Mouse (Mus musculus) myocyte (in vitro differentiated cells): Measurements from ENCODE around the gene Dpp4. TPM values are rescaled to one million over a fixed set of nuclear protein-coding genes. Genes with fewer than 3 reads are reported as not detected.

Experiments
- H3K27me3 ChIP-seq: one replicate; pipeline ENCODE4 v1.6.1; 2011; ENCODE audit not compliant: control insufficient read depth, insufficient read depth, insufficient read length
- H3K36me3 ChIP-seq: one replicate; pipeline ENCODE4 v1.6.1; 2011; ENCODE audit not compliant: control insufficient read depth, insufficient read depth
- H3K4me2 ChIP-seq: one replicate; pipeline ENCODE4 v1.6.1; 2011; ENCODE audit warnings: low read depth, control low read depth
- H3K4me3 ChIP-seq: one replicate; pipeline ENCODE4 v1.5.1; 2011; ENCODE audit warnings: mild to moderate bottlenecking, control low read depth, moderate library complexity
- H3K79me2 ChIP-seq: one replicate; pipeline ENCODE4 v1.6.1; 2011; ENCODE audit not compliant: control insufficient read depth, insufficient read depth
- H3ac ChIP-seq: one replicate; pipeline ENCODE4 v1.6.1; 2011; ENCODE audit not compliant: control insufficient read depth, insufficient read length
- CEBPB ChIP-seq: IDR thresholded peaks from 2 replicates; pipeline ENCODE4 v1.6.1; 2011; ENCODE audit warnings: mild to moderate bottlenecking, moderate library complexity; ENCODE audit not compliant: poor library complexity, insufficient read depth, severe bottlenecking
- E2F4 ChIP-seq: IDR thresholded peaks from one replicate; pipeline ENCODE4 v1.6.1; 2011; ENCODE audit warnings: mild to moderate bottlenecking, control low read depth, moderate library complexity; ENCODE audit not compliant: insufficient read depth
- MAX ChIP-seq: IDR thresholded peaks from one replicate; pipeline ENCODE4 v1.6.1; 2011; ENCODE audit warnings: low read depth, mild to moderate bottlenecking, control low read depth
- MYOD1 ChIP-seq, 3 experiments: IDR thresholded peaks; one replicate each; pipeline ENCODE4 v1.6.1; 2011; ENCODE audit warnings: control low read depth in 2 of 3, low read depth in 2 of 3, mild to moderate bottlenecking in 2 of 3, moderate library complexity in 1 of 3; ENCODE audit not compliant: insufficient read length in 2 of 3, control insufficient read depth in 1 of 3
- MYOG ChIP-seq, 3 experiments: IDR thresholded peaks; one replicate each; pipeline ENCODE4 v1.6.1; 2011; ENCODE audit warnings: control low read depth in 2 of 3, low read depth in 2 of 3, mild to moderate bottlenecking in 2 of 3; ENCODE audit not compliant: insufficient read length in 2 of 3, control insufficient read depth in 1 of 3, insufficient read depth in 1 of 3
- POLR2A ChIP-seq: IDR thresholded peaks from one replicate; pipeline ENCODE4 v1.6.1; 2011; ENCODE audit warnings: low read depth, mild to moderate bottlenecking, control low read depth, moderate library complexity; ENCODE audit not compliant: insufficient read length
- POLR2AphosphoS2 ChIP-seq: IDR thresholded peaks from one replicate; pipeline ENCODE4 v1.6.1; 2011; ENCODE audit warnings: low read depth, control low read depth; ENCODE audit not compliant: insufficient read length
- REST ChIP-seq: IDR thresholded peaks from one replicate; pipeline ENCODE4 v1.6.1; 2011; ENCODE audit warnings: mild to moderate bottlenecking, control low read depth, moderate library complexity; ENCODE audit not compliant: insufficient read depth, insufficient read length
- SRF ChIP-seq: IDR thresholded peaks from one replicate; pipeline ENCODE4 v1.6.1; 2011; ENCODE audit warnings: low read depth; ENCODE audit not compliant: control insufficient read depth, insufficient read length
- TCF12 ChIP-seq: IDR thresholded peaks from one replicate; pipeline ENCODE4 v1.6.1; 2011; ENCODE audit warnings: mild to moderate bottlenecking, control low read depth; ENCODE audit not compliant: poor library complexity, insufficient read depth, severe bottlenecking
- TCF3 ChIP-seq: IDR thresholded peaks from one replicate; pipeline ENCODE4 v1.6.1; 2011; ENCODE audit warnings: low read depth, control low read depth; ENCODE audit not compliant: insufficient read length
- USF1 ChIP-seq: IDR thresholded peaks from one replicate; pipeline ENCODE4 v1.6.1; 2011; ENCODE audit warnings: low read depth, mild to moderate bottlenecking, control low read depth, moderate library complexity
- polyA plus RNA-seq: library from polyadenylated mRNA; unstranded; fragments of >200 nt; fragmentation: generic; extraction: Trizol; gene quantifications from one replicate; pipeline ENCODE4 v1.2.1, GENCODE M21; 2012; ENCODE audit warnings: missing spikeins

Dpp4 gene
- polyA plus RNA-seq, 1 experiment: not detected

- H3K4me3 ChIP-seq: no peak overlapping the region
- no peaks in the 10 kb centered on the region for H3K79me2 ChIP-seq
- TF ChIP-seq MYOG (IDR thresholded peaks at IDR 0.05; ENCODE audit: control insufficient read depth in 1 of 3, insufficient read depth in 1 of 3, insufficient read length in 2 of 3, low read depth in 2 of 3): no peak
- TF ChIP-seq USF1: no peak
- TF ChIP-seq E2F4: no peak
- TF ChIP-seq MYOD1 (IDR thresholded peaks at IDR 0.05; ENCODE audit: control insufficient read depth in 1 of 3, insufficient read length in 2 of 3, low read depth in 2 of 3): no peak
- TF ChIP-seq SRF: no peak
- TF ChIP-seq TCF3: no peak
- TF ChIP-seq POLR2AphosphoS2: no peak
- TF ChIP-seq POLR2A: no peak
- TF ChIP-seq REST: no peak
- TF ChIP-seq MAX: no peak
- TF ChIP-seq TCF12: no peak
- no peak for TF ChIP-seq CEBPB
- H3ac ChIP-seq: no peak overlapping the region
- no peaks in the 10 kb centered on the region for H3K36me3 ChIP-seq
- H3K27me3 ChIP-seq: no peaks in the 10 kb centered on the region
- H3K4me2 ChIP-seq: no peak overlapping the region
These were observed 12.7 kb downstream of the Dpp4 start for GRCm38 (mm10) chr2:62399361-62399760.

DNA sequence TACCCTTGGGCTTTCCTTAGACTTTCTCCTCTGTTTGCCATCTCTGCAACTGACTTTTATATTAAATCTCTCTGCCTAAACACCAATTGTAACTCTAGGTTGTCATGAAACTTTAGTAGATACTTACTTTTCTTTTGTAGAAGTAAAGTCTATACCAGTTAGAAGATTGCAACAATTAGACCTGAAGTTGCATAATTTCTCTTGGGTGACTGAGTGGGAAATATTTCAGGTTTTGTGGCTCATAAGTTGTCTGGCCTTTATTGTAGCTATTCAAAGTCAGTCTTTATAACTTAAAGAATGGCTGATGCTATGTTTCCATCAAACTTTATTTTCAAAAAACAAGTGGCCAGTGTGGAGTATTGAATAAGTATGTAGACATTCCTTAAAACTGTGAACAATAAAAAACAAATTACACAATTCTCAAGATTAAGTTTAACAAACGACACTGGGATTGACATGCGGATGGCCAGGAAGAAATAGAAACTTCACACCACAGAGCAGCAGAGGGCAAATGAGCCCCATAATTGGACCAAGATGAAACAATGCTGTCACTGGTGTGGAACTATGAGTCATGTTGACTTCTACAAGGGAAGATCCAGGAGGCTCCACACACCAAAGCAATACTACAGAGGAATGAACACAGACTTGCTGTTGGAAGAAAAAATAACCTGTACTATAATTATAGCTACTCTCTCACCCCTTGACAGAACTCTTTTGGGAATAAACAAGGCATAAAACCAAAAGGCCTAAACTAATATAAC, 13.7 kb downstream of the Dpp4 start:
- H3K79me2 ChIP-seq: no peaks in the 10 kb centered on the region
- no peak overlapping the region for H3K4me2 ChIP-seq
- H3K36me3 ChIP-seq: no peaks in the 10 kb centered on the region
- no peak overlapping the region for H3ac ChIP-seq
- TF ChIP-seq REST (no peak), POLR2A (no peak)
- H3K4me3 ChIP-seq: no peak overlapping the region
- H3K27me3 ChIP-seq: no peaks in the 10 kb centered on the region

- H3K27me3 ChIP-seq: no peaks in the 10 kb centered on the region
- no peak overlapping the region for H3K4me2 ChIP-seq
- H3K4me3 ChIP-seq: no peak overlapping the region
- H3ac ChIP-seq: no peak overlapping the region
- no peaks in the 10 kb centered on the region for H3K79me2 ChIP-seq
- H3K36me3 ChIP-seq: no peaks in the 10 kb centered on the region
- TF ChIP-seq MAX: no peak
- TF ChIP-seq SRF: no peak
- no peak for TF ChIP-seq POLR2AphosphoS2
- TF ChIP-seq E2F4: no peak
- TF ChIP-seq POLR2A: no peak
These were observed 14.4 kb downstream of the Dpp4 start for GRCm38 (mm10) chr2:62397661-62398060.

- Histone ChIP-seq H3K79me2 (no peaks in the 10 kb centered on the region), H3K36me3 (no peaks in the 10 kb centered on the region), H3K4me3 (no peak overlapping the region), H3K4me2 (no peak overlapping the region), H3ac (no peak overlapping the region), H3K27me3 (no peaks in the 10 kb centered on the region)
- TF ChIP-seq USF1 (no peak), TCF3 (no peak), SRF (no peak), TCF12 (no peak), POLR2AphosphoS2 (no peak), CEBPB (no peak), MAX (no peak), MYOD1 (IDR thresholded peaks at IDR 0.05; ENCODE audit: control insufficient read depth in 1 of 3, insufficient read length in 2 of 3, low read depth in 2 of 3) (no peak), MYOG (IDR thresholded peaks at IDR 0.05; ENCODE audit: control insufficient read depth in 1 of 3, insufficient read depth in 1 of 3, insufficient read length in 2 of 3, low read depth in 2 of 3) (no peak), E2F4 (no peak), REST (no peak), POLR2A (no peak)
These were observed 15.2 kb downstream of the Dpp4 start for GRCm38 (mm10) chr2:62396799-62397198.

GRCm38 (mm10) chr2:62394800-62395199, 17.2 kb downstream of the Dpp4 start:
- Histone ChIP-seq H3K36me3 (no peaks in the 10 kb centered on the region), H3ac (no peak overlapping the region), H3K27me3 (no peaks in the 10 kb centered on the region), H3K4me2 (no peak overlapping the region), H3K4me3 (no peak overlapping the region), H3K79me2 (no peaks in the 10 kb centered on the region)
- TF ChIP-seq MYOG (IDR thresholded peaks at IDR 0.05; ENCODE audit: control insufficient read depth in 1 of 3, insufficient read depth in 1 of 3, insufficient read length in 2 of 3, low read depth in 2 of 3) (no peak), POLR2A (no peak), TCF12 (no peak), CEBPB (no peak), TCF3 (no peak), MAX (no peak), REST (no peak)
